Mouse (Mus musculus) forebrain, embryonic 12.5 days (tissue): ENCODE results near the gene Tmem120a. TPM values are rescaled to one million over a fixed set of nuclear protein-coding genes. Genes with fewer than 3 reads are reported as not detected.

Source experiments
- ATAC-seq: fragments of 200-750 bp; cut with Nextera tagmentation; 2 replicates; pipeline ENCODE4 v1.8.0; 2017; ENCODE audit warnings: moderate TSS enrichment; ENCODE audit not compliant: low FRiP score
- H3K27ac ChIP-seq: fragments of 300-500 bp; sonication (generic); 2 replicates; pipeline ENCODE4 v1.5.1; 2016; ENCODE audit warnings: mild to moderate bottlenecking
- H3K27me3 ChIP-seq: fragments of 300-500 bp; sonication (generic); 2 replicates; pipeline ENCODE4 v1.6.1; 2016; ENCODE audit warnings: mild to moderate bottlenecking
- H3K36me3 ChIP-seq: fragments of 300-500 bp; sonication (generic); replicated peaks from 2 replicates; pipeline ENCODE4 v1.6.1; 2016; ENCODE audit warnings: mild to moderate bottlenecking
- H3K4me1 ChIP-seq: fragments of 300-500 bp; sonication (generic); 2 replicates; pipeline ENCODE4 v1.6.1; 2016
- H3K4me2 ChIP-seq: fragments of 300-500 bp; sonication (generic); 2 replicates; pipeline ENCODE4 v1.6.1; 2016; ENCODE audit warnings: mild to moderate bottlenecking, moderate library complexity
- H3K4me3 ChIP-seq: fragments of 300-500 bp; sonication (generic); replicated peaks from 2 replicates; pipeline ENCODE4 v1.5.1; 2016; ENCODE audit warnings: mild to moderate bottlenecking
- H3K9ac ChIP-seq: fragments of 300-500 bp; sonication (generic); 2 replicates; pipeline ENCODE4 v1.6.1; 2016; ENCODE audit warnings: mild to moderate bottlenecking
- H3K9me3 ChIP-seq: fragments of 300-500 bp; sonication (generic); 2 replicates; pipeline ENCODE4 v1.6.1; 2016
- WGBS: fragments of 180-500 bp; shearing (Covaris S2); methylation state at CpG from one replicate; pipeline ENCODE4 v1.1.7; 2016; 5-methylcytosine and 5-hydroxymethylcytosine counted together
- polyA plus RNA-seq: library from polyadenylated mRNA; unstranded; fragments of >200 nt; fragmentation: Nextera tagmentation; extraction: Ambion mirVana; gene quantifications from 2 replicates; pipeline ENCODE4 v1.2.1, GENCODE M21; 2016

The Tmem120a gene
- polyA plus RNA-seq, 1 experiment from 2014 or later, result 54.2 TPM

GRCm38 (mm10) chr5:135751041-135751440, 6.8 kb upstream of the Tmem120a start:
- no peak overlapping the region for H3K4me3 ChIP-seq
- H3K27me3 ChIP-seq, result 0 out of 2 replicates have a peak, but pooled peaks cover 3% of the 10 kb centered on the region
- H3K36me3 ChIP-seq, result no peaks in the 10 kb centered on the region; the same call in 1 of the 2 replicates
- ATAC-seq, result no peak
- H3K4me1 ChIP-seq, result no peaks in the 10 kb centered on the region
- 81% methylated on average over 1 of the region's 1 CpGs for WGBS
- no peak overlapping the region for H3K9ac ChIP-seq
- no peak overlapping the region for H3K27ac ChIP-seq
- H3K9me3 ChIP-seq, result peaks cover 10% of the 10 kb centered on the region; the same call in 1 of the 2 replicates
- H3K4me2 ChIP-seq, result no peak overlapping the region

- 0 out of 2 replicates have a peak, but pooled peaks cover 9% of the 10 kb centered on the region for H3K27me3 ChIP-seq
- H3K9me3 ChIP-seq, result peaks cover 10% of the 10 kb centered on the region; the same call in 1 of the 2 replicates
- peak overlapping the region; percentile 84 for H3K4me2 ChIP-seq
- peak overlapping the region; percentile 53 for H3K27ac ChIP-seq
- 14% methylated on average over 11 of the region's 12 CpGs for WGBS
- peaks cover 21% of the 10 kb centered on the region for H3K4me1 ChIP-seq
- H3K9ac ChIP-seq, result peak overlapping the region; percentile 38
- H3K4me3 ChIP-seq, result peak overlapping the region; percentile 91
- no peak for ATAC-seq
- H3K36me3 ChIP-seq, result peaks cover 20% of the 10 kb centered on the region
These were observed 494 bp upstream of the Tmem120a start for GRCm38 (mm10) chr5:135744742-135745141.

- peaks cover 10% of the 10 kb centered on the region; the same call in 1 of the 2 replicates for H3K9me3 ChIP-seq
- peak overlapping the region; percentile 91 for H3K4me3 ChIP-seq
- ATAC-seq, result 0 out of 2 replicates have a peak, but pooled peaks have one; percentile 59
- peaks cover 21% of the 10 kb centered on the region for H3K4me1 ChIP-seq
- peaks cover 25% of the 10 kb centered on the region for H3K36me3 ChIP-seq
- H3K27me3 ChIP-seq, result 0 out of 2 replicates have a peak, but pooled peaks cover 9% of the 10 kb centered on the region
- H3K9ac ChIP-seq, result peak overlapping the region; percentile 80
- WGBS, result 23% methylated on average over 18 of the region's 18 CpGs
- peak overlapping the region; percentile 84 for H3K4me2 ChIP-seq
- no peak overlapping the region for H3K27ac ChIP-seq
These were observed 1.1 kb downstream of the Tmem120a start for GRCm38 (mm10) chr5:135742941-135743740.

- Histone ChIP-seq H3K4me1 (peaks cover 21% of the 10 kb centered on the region), H3K4me3 (no peak overlapping the region), H3K36me3 (peaks cover 33% of the 10 kb centered on the region), H3K9ac (no peak overlapping the region), H3K27me3 (0 out of 2 replicates have a peak, but pooled peaks cover 9% of the 10 kb centered on the region), H3K4me2 (no peak overlapping the region), H3K9me3 (0 out of 2 replicates have a peak, but pooled peaks cover 3% of the 10 kb centered on the region), H3K27ac (no peak overlapping the region)
- 70% methylated on average over 10 of the region's 10 CpGs for WGBS
- no peak for ATAC-seq
These were observed 2.1 kb downstream of the Tmem120a start for GRCm38 (mm10) chr5:135742156-135742555.

- no peak overlapping the region for H3K9ac ChIP-seq
- peaks cover 9% of the 10 kb centered on the region for H3K4me1 ChIP-seq
- H3K27me3 ChIP-seq, result no peaks in the 10 kb centered on the region
- no peak overlapping the region for H3K27ac ChIP-seq
- no peak for ATAC-seq
- 30% methylated on average over 6 of the region's 6 CpGs for WGBS
- H3K36me3 ChIP-seq, result peaks cover 72% of the 10 kb centered on the region
- no peaks in the 10 kb centered on the region for H3K9me3 ChIP-seq
- no peak overlapping the region for H3K4me3 ChIP-seq
- H3K4me2 ChIP-seq, result no peak overlapping the region
These were observed 6.0 kb downstream of the Tmem120a start for GRCm38 (mm10) chr5:135738266-135738665.

- peaks cover 82% of the 10 kb centered on the region for H3K36me3 ChIP-seq
- H3K27me3 ChIP-seq, result no peaks in the 10 kb centered on the region
- ATAC-seq, result no peak
These were observed 7.1 kb downstream of the Tmem120a start for GRCm38 (mm10) chr5:135737154-135737553.

GRCm38 (mm10) chr5:135736544-135736943, 7.7 kb downstream of the Tmem120a start:
- H3K4me2 ChIP-seq, result no peak overlapping the region
- no peaks in the 10 kb centered on the region for H3K4me1 ChIP-seq
- H3K9ac ChIP-seq, result no peak overlapping the region
- H3K36me3 ChIP-seq, result peaks cover 82% of the 10 kb centered on the region
- no peaks in the 10 kb centered on the region for H3K9me3 ChIP-seq
- 95% methylated on average over 16 of the region's 16 CpGs for WGBS
- H3K4me3 ChIP-seq, result no peak overlapping the region
- H3K27ac ChIP-seq, result no peak overlapping the region
- H3K27me3 ChIP-seq, result no peaks in the 10 kb centered on the region
- ATAC-seq, result no peak

More at GRCm38 (mm10) chr5:135737154-135737553, 7.1 kb downstream of the Tmem120a start:
- 78% methylated on average over 7 of the region's 7 CpGs for WGBS
- Histone ChIP-seq H3K4me1 (0 out of 2 replicates have a peak, but pooled peaks cover 2% of the 10 kb centered on the region), H3K27ac (no peak overlapping the region), H3K4me3 (no peak overlapping the region), H3K9me3 (no peaks in the 10 kb centered on the region), H3K9ac (no peak overlapping the region), H3K4me2 (no peak overlapping the region)

- Histone ChIP-seq H3K4me1 (no peaks in the 10 kb centered on the region), H3K9ac (no peak overlapping the region), H3K9me3 (no peaks in the 10 kb centered on the region), H3K27ac (no peak overlapping the region), H3K27me3 (no peaks in the 10 kb centered on the region), H3K4me3 (no peak overlapping the region), H3K36me3 (peaks cover 83% of the 10 kb centered on the region), H3K4me2 (no peak overlapping the region)
- 94% methylated on average over 13 of the region's 13 CpGs for WGBS
- no peak for ATAC-seq
These were observed 8.5 kb downstream of the Tmem120a start for GRCm38 (mm10) chr5:135735741-135736140.

GRCm38 (mm10) chr5:135734057-135734680, 10.1 kb downstream of the Tmem120a start:
- no peaks in the 10 kb centered on the region for H3K27me3 ChIP-seq
- peaks cover 88% of the 10 kb centered on the region for H3K36me3 ChIP-seq
- no peaks in the 10 kb centered on the region for H3K9me3 ChIP-seq
- 95% methylated on average over 42 of the region's 42 CpGs for WGBS
- H3K4me1 ChIP-seq, result no peaks in the 10 kb centered on the region
- no peak overlapping the region for H3K4me2 ChIP-seq
- H3K9ac ChIP-seq, result no peak overlapping the region
- no peak overlapping the region for H3K4me3 ChIP-seq
- no peak for ATAC-seq
- no peak overlapping the region for H3K27ac ChIP-seq

GRCm38 (mm10) chr5:135733071-135733470, 11.2 kb downstream of the Tmem120a start:
- no peaks in the 10 kb centered on the region for H3K4me1 ChIP-seq
- peaks cover 98% of the 10 kb centered on the region for H3K36me3 ChIP-seq
- H3K4me3 ChIP-seq, result no peak overlapping the region
- 89% methylated on average over 4 of the region's 4 CpGs for WGBS
- no peak overlapping the region for H3K9ac ChIP-seq
- H3K4me2 ChIP-seq, result no peak overlapping the region
- no peaks in the 10 kb centered on the region for H3K27me3 ChIP-seq
- H3K9me3 ChIP-seq, result no peaks in the 10 kb centered on the region
- H3K27ac ChIP-seq, result no peak overlapping the region
- no peak for ATAC-seq

GRCm38 (mm10) chr5:135731322-135731721, 12.9 kb downstream of the Tmem120a start:
- no peak overlapping the region for H3K27ac ChIP-seq
- no peak overlapping the region for H3K4me3 ChIP-seq
- H3K36me3 ChIP-seq, result peaks cover 81% of the 10 kb centered on the region
- H3K27me3 ChIP-seq, result no peaks in the 10 kb centered on the region
- WGBS, result 94% methylated on average over 16 of the region's 16 CpGs
- no peaks in the 10 kb centered on the region for H3K9me3 ChIP-seq
- peaks cover 16% of the 10 kb centered on the region for H3K4me1 ChIP-seq
- H3K9ac ChIP-seq, result no peak overlapping the region
- ATAC-seq, result no peak
- H3K4me2 ChIP-seq, result no peak overlapping the region

GRCm38 (mm10) chr5:135730916-135731315, 13.3 kb downstream of the Tmem120a start:
- 91% methylated on average over 10 of the region's 10 CpGs for WGBS
- ATAC-seq, result no peak
- Histone ChIP-seq H3K27ac (no peak overlapping the region), H3K4me1 (peaks cover 20% of the 10 kb centered on the region), H3K27me3 (no peaks in the 10 kb centered on the region), H3K4me2 (no peak overlapping the region), H3K4me3 (no peak overlapping the region), H3K9ac (no peak overlapping the region), H3K36me3 (peaks cover 77% of the 10 kb centered on the region), H3K9me3 (no peaks in the 10 kb centered on the region)
